Mouse (Mus musculus) heart, embryonic 11.5 days (tissue): ENCODE results near the gene Crbn. TPM values are rescaled to one million over a fixed set of nuclear protein-coding genes. Genes with fewer than 3 reads are reported as not detected.

ENCODE experiments used
- ATAC-seq: fragments of 200-750 bp; cut with Nextera tagmentation; replicated peaks from 2 replicates; pipeline ENCODE4 v1.8.0; 2017; ENCODE audit warnings: moderate library complexity; ENCODE audit not compliant: insufficient number of reproducible peaks, low FRiP score, low TSS enrichment
- H3K27ac ChIP-seq: fragments of 300-500 bp; sonication (generic); 2 replicates; pipeline ENCODE4 v1.5.1; 2014; ENCODE audit warnings: mild to moderate bottlenecking, low read depth, low read length
- H3K27me3 ChIP-seq: fragments of 300-500 bp; sonication (generic); 2 replicates; pipeline ENCODE4 v1.6.1; 2014; ENCODE audit warnings: mild to moderate bottlenecking, low read length, mixed read lengths; ENCODE audit not compliant: control insufficient read depth, insufficient read depth
- H3K36me3 ChIP-seq: fragments of 300-500 bp; sonication (generic); 2 replicates; pipeline ENCODE4 v1.6.1; 2014; ENCODE audit warnings: mild to moderate bottlenecking, low read length, moderate library complexity, mixed read lengths; ENCODE audit not compliant: control insufficient read depth, insufficient read depth
- H3K4me1 ChIP-seq: fragments of 300-500 bp; sonication (generic); 2 replicates; pipeline ENCODE4 v1.6.1; 2014; ENCODE audit warnings: low read length; ENCODE audit not compliant: control insufficient read depth, insufficient read depth
- H3K4me2 ChIP-seq: fragments of 300-500 bp; sonication (generic); 2 replicates; pipeline ENCODE4 v1.6.1; 2014; ENCODE audit warnings: mild to moderate bottlenecking, moderate library complexity
- H3K4me3 ChIP-seq: fragments of 300-500 bp; sonication (generic); 2 replicates; pipeline ENCODE4 v1.5.1; 2014; ENCODE audit warnings: low read depth, low read length
- H3K9ac ChIP-seq: fragments of 300-500 bp; sonication (generic); 2 replicates; pipeline ENCODE4 v1.6.1; 2014; ENCODE audit warnings: mild to moderate bottlenecking, low read depth, low read length, moderate library complexity
- H3K9me3 ChIP-seq: fragments of 300-500 bp; sonication (generic); replicated peaks from 2 replicates; pipeline ENCODE4 v1.6.1; 2016; ENCODE audit warnings: low read length; ENCODE audit not compliant: control insufficient read depth
- WGBS: fragments of 180-500 bp; shearing (Covaris S2); extraction: QIAGEN DNeasy Blood & Tissue Kit; methylation state at CpG from one replicate; pipeline ENCODE4 v1.1.7; 2014; ENCODE audit not compliant: insufficient replicate concordance; 5-methylcytosine and 5-hydroxymethylcytosine counted together
- polyA plus RNA-seq: library from polyadenylated mRNA; unstranded; fragments of >200 nt; fragmentation: Nextera tagmentation; extraction: Ambion mirVana; gene quantifications from 2 replicates; pipeline ENCODE4 v1.2.1, GENCODE M21; 2014

The Crbn gene
- polyA plus RNA-seq, 1 experiment from 2014 or later: 31.1 TPM

GRCm38 (mm10) chr6:106750291-106750690 lies 49.6 kb downstream of the Crbn start:
- H3K9ac ChIP-seq: no peak overlapping the region
- no peaks in the 10 kb centered on the region for H3K9me3 ChIP-seq
- no peak overlapping the region for H3K27ac ChIP-seq
- H3K36me3 ChIP-seq: no peaks in the 10 kb centered on the region
- no peak overlapping the region for H3K4me3 ChIP-seq
- H3K27me3 ChIP-seq: no peaks in the 10 kb centered on the region
- WGBS: 82% methylated on average over 7 of the region's 7 CpGs
- no peaks in the 10 kb centered on the region for H3K4me1 ChIP-seq
- ATAC-seq: no peak
- H3K4me2 ChIP-seq: no peak overlapping the region

DNA sequence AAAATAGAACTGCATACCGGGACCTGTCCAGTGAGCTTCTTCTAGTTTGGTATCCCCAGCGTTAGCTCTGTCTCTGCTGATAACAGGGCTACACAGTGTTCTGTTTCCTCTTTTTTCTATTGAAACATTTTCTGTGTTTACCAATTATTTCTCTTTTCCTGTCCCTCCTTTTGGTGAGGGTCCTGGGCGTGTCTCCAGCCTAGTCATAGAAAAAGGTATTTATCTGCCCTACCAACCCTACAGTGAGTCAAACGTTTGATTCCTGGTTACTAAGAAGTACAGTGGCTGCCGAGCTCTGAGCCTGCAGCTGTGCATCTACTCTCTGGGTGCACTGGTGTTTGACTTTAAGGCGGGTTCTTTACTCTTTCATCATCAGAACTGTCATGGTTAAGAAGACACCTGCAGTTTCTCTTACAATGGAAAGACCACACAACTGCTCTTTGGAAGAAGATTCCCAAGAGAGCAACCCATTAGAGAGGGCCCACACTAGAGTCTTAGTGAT lies 50.9 kb downstream of the Crbn start, which contains the start of gene Il5ra:
Gene Il5ra (minus strand): TSS at position 151 of the 502 bp plus-strand sequence.
- ATAC-seq: no peak
- WGBS: 63% methylated on average over 6 of the region's 6 CpGs
- Histone ChIP-seq H3K9ac (no peak within 1 kb of the TSS), H3K27me3 (no peaks in the 10 kb centered on the region), H3K4me3 (no peak within 1 kb of the TSS), H3K4me2 (no peak within 1 kb of the TSS), H3K36me3 (no peaks in the 10 kb centered on the region), H3K4me1 (no peaks in the 10 kb centered on the region), H3K27ac (no peak within 1 kb of the TSS), H3K9me3 (no peaks in the 10 kb centered on the region)

DNA sequence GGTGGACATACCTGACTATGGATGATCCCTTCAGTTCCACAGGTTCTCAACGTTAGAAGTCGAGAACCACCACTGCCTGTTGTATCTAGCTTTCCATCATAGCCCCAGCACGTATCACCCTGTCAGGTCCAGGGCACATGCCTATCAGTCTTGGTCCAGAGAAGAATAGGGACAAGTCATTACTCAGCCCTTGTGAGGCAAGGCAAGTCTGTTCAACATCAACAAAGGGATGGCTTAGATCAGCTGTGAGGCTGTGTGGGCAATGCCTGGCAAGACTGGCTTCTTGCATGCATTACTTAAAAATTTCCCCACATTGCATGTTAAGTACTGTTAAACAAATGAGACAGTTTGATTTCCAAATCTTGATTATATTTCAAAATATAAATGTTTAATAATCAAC lies 52.1 kb downstream of the Crbn start:
- 64% methylated on average over 3 of the region's 3 CpGs for whole genome bisulfite sequencing
- no peak overlapping the region for H3K4me2 ChIP-seq
- no peak for ATAC-seq
- H3K36me3 ChIP-seq: no peaks in the 10 kb centered on the region
- no peak overlapping the region for H3K9ac ChIP-seq
- no peaks in the 10 kb centered on the region for H3K27me3 ChIP-seq
- H3K27ac ChIP-seq: no peak overlapping the region
- H3K4me1 ChIP-seq: no peaks in the 10 kb centered on the region
- no peaks in the 10 kb centered on the region for H3K9me3 ChIP-seq
- no peak overlapping the region for H3K4me3 ChIP-seq

DNA sequence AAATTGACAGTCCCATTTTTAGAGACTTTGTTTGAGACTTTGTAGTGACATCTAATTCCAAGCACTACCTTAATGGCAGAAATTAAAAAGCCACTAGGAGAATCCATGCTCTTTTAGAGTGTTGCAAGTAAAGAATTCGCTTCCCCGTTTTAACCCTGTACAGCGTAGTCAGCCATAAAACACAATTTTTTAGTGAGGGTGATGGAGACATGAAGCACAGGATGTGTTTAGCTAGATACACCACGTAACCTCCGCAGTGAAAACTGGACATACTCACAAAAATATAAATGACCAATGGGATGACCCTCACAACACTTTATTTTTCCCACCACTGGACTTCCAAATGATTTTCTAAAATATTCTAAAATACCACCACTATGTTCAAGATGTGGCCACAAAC lies 52.6 kb downstream of the Crbn start:
- no peaks in the 10 kb centered on the region for H3K4me1 ChIP-seq
- ATAC-seq: no peak
- H3K4me3 ChIP-seq: no peak overlapping the region
- H3K27ac ChIP-seq: no peak overlapping the region
- no peaks in the 10 kb centered on the region for H3K27me3 ChIP-seq
- WGBS: 91% methylated on average over 5 of the region's 5 CpGs
- no peaks in the 10 kb centered on the region for H3K9me3 ChIP-seq
- H3K9ac ChIP-seq: no peak overlapping the region
- no peaks in the 10 kb centered on the region for H3K36me3 ChIP-seq
- H3K4me2 ChIP-seq: no peak overlapping the region

- WGBS: 67% methylated on average over 7 of the region's 7 CpGs
Observed at GRCm38 (mm10) chr6:106745673-106746394, 54.0 kb downstream of the Crbn start.

DNA sequence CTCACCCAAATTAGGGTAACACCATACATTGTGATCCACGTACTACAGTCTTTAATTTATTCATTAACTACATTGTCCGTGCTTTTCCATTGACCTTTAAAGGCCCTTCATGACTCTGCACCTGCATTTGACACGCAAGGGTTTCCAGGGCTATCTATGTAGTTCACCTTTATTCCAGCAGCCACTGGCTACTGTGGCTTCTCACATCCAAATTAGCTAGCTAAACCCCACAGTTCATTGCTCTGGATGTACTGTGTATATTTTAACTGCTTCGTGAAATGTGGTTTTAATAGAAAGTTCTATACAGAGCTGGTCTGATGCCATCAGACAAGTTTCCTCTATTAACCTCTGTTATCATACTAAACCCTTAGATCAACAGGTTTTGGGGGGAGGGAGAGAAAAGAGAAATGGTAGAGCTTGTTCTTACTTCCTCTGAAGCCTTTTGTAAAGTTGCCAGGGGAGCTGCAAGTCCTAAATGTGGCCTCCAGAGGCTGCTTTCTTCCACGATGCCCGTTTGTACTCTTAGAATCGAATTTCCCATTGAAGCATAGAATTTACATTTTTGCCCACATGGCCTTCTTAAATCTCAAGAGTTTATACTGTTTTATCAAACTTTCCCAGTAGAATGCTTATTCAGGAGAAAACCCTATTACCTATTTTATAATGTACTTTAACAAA lies 56.2 kb downstream of the Crbn start:
- WGBS: 71% methylated on average over 7 of the region's 7 CpGs
- Histone ChIP-seq H3K27ac (no peak overlapping the region), H3K4me1 (no peaks in the 10 kb centered on the region), H3K9ac (no peak overlapping the region), H3K4me3 (no peak overlapping the region), H3K27me3 (no peaks in the 10 kb centered on the region), H3K4me2 (no peak overlapping the region), H3K36me3 (no peaks in the 10 kb centered on the region), H3K9me3 (no peaks in the 10 kb centered on the region)
- no peak for ATAC-seq

More at GRCm38 (mm10) chr6:106745673-106746394, 54.0 kb downstream of the Crbn start:
- Histone ChIP-seq H3K4me2 (no peak overlapping the region), H3K36me3 (no peaks in the 10 kb centered on the region), H3K9ac (no peak overlapping the region), H3K27ac (no peak overlapping the region), H3K4me1 (no peaks in the 10 kb centered on the region), H3K9me3 (no peaks in the 10 kb centered on the region), H3K27me3 (no peaks in the 10 kb centered on the region), H3K4me3 (no peak overlapping the region)
- ATAC-seq: no peak

- H3K4me3 ChIP-seq: no peak overlapping the region
- no peaks in the 10 kb centered on the region for H3K36me3 ChIP-seq
- no peaks in the 10 kb centered on the region for H3K27me3 ChIP-seq
- H3K27ac ChIP-seq: no peak overlapping the region
- no peak overlapping the region for H3K9ac ChIP-seq
- H3K4me2 ChIP-seq: no peak overlapping the region
- ATAC-seq: no peak
- no peaks in the 10 kb centered on the region for H3K9me3 ChIP-seq
- H3K4me1 ChIP-seq: no peaks in the 10 kb centered on the region
- WGBS: 88% methylated on average over 1 of the region's 1 CpGs
Observed at GRCm38 (mm10) chr6:106740244-106740825, 59.5 kb downstream of the Crbn start.

DNA sequence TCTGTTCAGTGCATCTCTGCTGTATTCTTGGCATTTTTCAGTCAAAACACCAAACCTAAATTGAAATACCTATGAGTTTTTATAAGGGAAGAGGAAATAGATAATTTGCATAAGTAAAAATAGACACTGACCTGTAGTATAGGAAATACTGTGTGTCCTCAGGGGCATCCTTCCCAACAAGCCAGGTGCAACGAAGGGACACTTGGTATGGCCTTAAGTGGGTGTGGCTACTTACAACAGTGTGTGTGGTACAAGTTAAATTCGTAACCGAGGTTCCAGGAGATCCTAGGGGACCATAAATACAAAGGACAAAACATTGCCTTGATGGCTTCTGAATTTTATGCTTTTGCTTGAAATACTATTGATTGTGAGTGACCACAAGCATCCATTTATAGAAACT lies 61.6 kb downstream of the Crbn start:
- no peaks in the 10 kb centered on the region for H3K36me3 ChIP-seq
- ATAC-seq: no peak
- H3K9ac ChIP-seq: no peak overlapping the region
- no peaks in the 10 kb centered on the region for H3K9me3 ChIP-seq
- H3K4me3 ChIP-seq: no peak overlapping the region
- H3K4me1 ChIP-seq: no peaks in the 10 kb centered on the region
- WGBS: 68% methylated on average over 3 of the region's 3 CpGs
- H3K4me2 ChIP-seq: no peak overlapping the region
- H3K27ac ChIP-seq: no peak overlapping the region
- H3K27me3 ChIP-seq: no peaks in the 10 kb centered on the region
